Mouse (Mus musculus): ENCODE measurements around the gene Epb41. TPM values are rescaled to one million over a fixed set of nuclear protein-coding genes. Genes with fewer than 3 reads are reported as not detected.

Gene Epb41
- polyA plus RNA-seq, 1 experiment = 21.6 TPM

Other genes starting within 250 kb of the Epb41 start
- gene Ptpru, start 237.0 kb downstream of the Epb41 start, polyA plus RNA-seq (2012; rRNA removed) = 2.3 and 3.5 TPM in 2 replicates
- gene Mecr, start 231.9 kb downstream of the Epb41 start, polyA plus RNA-seq (2012; rRNA removed) = 47.2 and 49.7 TPM in 2 replicates
- gene Srsf4, start 201.7 kb downstream of the Epb41 start, polyA plus RNA-seq (2012; rRNA removed) = 40.1 and 40.7 TPM in 2 replicates
- gene Tmem200b, start 153.6 kb downstream of the Epb41 start, polyA plus RNA-seq (2012; rRNA removed) = 6.0 and 6.1 TPM in 2 replicates
- 0.04 and 0.12 TPM in 2 replicates for gene Gm10300, start 624 bp downstream of the Epb41 start, polyA plus RNA-seq (2012; rRNA removed)
- gene Oprd1, start 69.2 kb upstream of the Epb41 start, polyA plus RNA-seq (2012; rRNA removed) = 0.20 and 0.56 TPM in 2 replicates
- 17.8 and 21.1 TPM in 2 replicates for gene Ythdf2, start 137.0 kb upstream of the Epb41 start, polyA plus RNA-seq (2012; rRNA removed)
- gene Gmeb1, start 186.3 kb upstream of the Epb41 start, polyA plus RNA-seq (2012; rRNA removed) = 11.7 and 15.8 TPM in 2 replicates
- 12.7 and 13.5 TPM in 2 replicates for gene Taf12, start 199.1 kb upstream of the Epb41 start, polyA plus RNA-seq (2012; rRNA removed)
- gene Rab42, start 228.1 kb upstream of the Epb41 start, polyA plus RNA-seq (2012; rRNA removed) = 0.88 and 0.89 TPM in 2 replicates